Mouse (Mus musculus): ENCODE measurements around the gene Hsd3b5. TPM values are rescaled to one million over a fixed set of nuclear protein-coding genes. Genes with fewer than 3 reads are reported as not detected.
"Not testable (repeated sequence)": the region's sequence is repeated elsewhere in the genome, so short reads cannot be mapped to it uniquely, and the experiment has no call there.

Hsd3b5 gene
- polyA plus RNA-seq, 1 experiment from 2014 or later: not detected

DNA sequence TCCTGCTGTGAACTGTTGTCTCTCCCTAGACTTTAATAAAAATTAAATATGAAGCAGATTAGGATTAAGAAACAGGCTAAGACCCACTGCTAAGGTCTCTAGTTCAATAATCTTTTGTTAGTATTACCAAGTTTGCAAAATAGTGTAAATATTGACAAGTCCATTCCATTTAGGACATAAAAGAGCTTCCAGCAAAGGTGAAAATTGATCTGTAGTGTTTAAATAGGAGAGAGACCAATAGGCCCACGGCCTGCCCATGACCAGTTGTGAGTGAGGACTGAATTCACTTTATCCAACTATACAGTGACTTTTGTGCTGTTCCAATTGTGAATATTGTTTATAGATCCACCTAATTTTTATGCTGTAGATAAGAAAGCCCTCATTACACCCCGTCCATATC, 42.3 kb downstream of the Hsd3b5 start:
- 89% methylated on average over 2 of the region's 2 CpGs for WGBS
- Histone ChIP-seq H3K9me3 (ENCODE audit: control insufficient read depth, low read length) (no peaks in the 10 kb centered on the region), H3K4me2 (ENCODE audit: low read depth) (no peak overlapping the region), H3K36me3 (ENCODE audit: control insufficient read depth, insufficient read depth, low read length) (no peaks in the 10 kb centered on the region), H3K4me3 (ENCODE audit: low read depth, low read length) (no peak overlapping the region), H3K4me1 (ENCODE audit: control insufficient read depth, insufficient read depth, low read length) (no peaks in the 10 kb centered on the region), H3K27ac (ENCODE audit: low read depth, low read length) (no peak overlapping the region), H3K27me3 (ENCODE audit: control insufficient read depth, insufficient read depth, low read length) (no peaks in the 10 kb centered on the region), H3K9ac (ENCODE audit: low read length) (no peak overlapping the region)
- no peak for ATAC-seq (ENCODE audit: insufficient read depth, low FRiP score, low TSS enrichment)
- no peak for DNase-seq (ENCODE audit: low spot score)

- not testable (repeated sequence) for H3K4me1 ChIP-seq (ENCODE audit: control insufficient read depth, insufficient read depth, low read length); DNase-seq (ENCODE audit: low spot score); H3K36me3 ChIP-seq (ENCODE audit: control insufficient read depth, insufficient read depth, low read length); H3K27ac ChIP-seq (ENCODE audit: low read depth, low read length); H3K27me3 ChIP-seq (ENCODE audit: control insufficient read depth, insufficient read depth, low read length); H3K4me2 ChIP-seq (ENCODE audit: low read depth); ATAC-seq (ENCODE audit: insufficient read depth, low FRiP score, low TSS enrichment); H3K9me3 ChIP-seq (ENCODE audit: control insufficient read depth, low read length); H3K4me3 ChIP-seq (ENCODE audit: low read depth, low read length); H3K9ac ChIP-seq (ENCODE audit: low read length)
Measured at GRCm38 (mm10) chr3:98582622-98583021, 47.4 kb downstream of the Hsd3b5 start.

DNA sequence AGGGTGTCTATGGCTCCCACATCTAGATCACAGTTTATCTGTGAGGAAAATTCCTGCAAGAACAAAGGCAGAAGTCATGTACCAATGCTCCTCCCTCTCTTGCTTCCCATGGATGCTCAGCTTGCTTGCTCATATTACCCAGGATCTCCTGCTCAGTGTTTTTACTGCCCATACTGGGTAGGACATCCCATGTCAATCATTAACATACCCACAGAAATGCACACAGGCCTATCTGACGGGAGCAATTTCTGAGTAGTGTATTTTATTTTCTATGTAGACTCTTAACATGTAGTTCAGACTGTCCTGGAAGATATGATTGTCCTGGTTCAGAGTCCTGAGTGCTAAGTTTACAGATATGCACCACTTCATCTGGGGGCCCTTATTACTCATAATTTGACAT, 47.9 kb downstream of the Hsd3b5 start:
- not testable (repeated sequence) for H3K27ac ChIP-seq (ENCODE audit: low read depth, low read length)

GRCm38 (mm10) chr3:98581024-98581423, 49.0 kb downstream of the Hsd3b5 start:
- H3K4me3 ChIP-seq (ENCODE audit: low read depth, low read length); H3K27me3 ChIP-seq (ENCODE audit: control insufficient read depth, insufficient read depth, low read length); H3K9ac ChIP-seq (ENCODE audit: low read length); H3K9me3 ChIP-seq (ENCODE audit: control insufficient read depth, low read length); H3K27ac ChIP-seq (ENCODE audit: low read depth, low read length); ATAC-seq (ENCODE audit: insufficient read depth, low FRiP score, low TSS enrichment); H3K36me3 ChIP-seq (ENCODE audit: control insufficient read depth, insufficient read depth, low read length); H3K4me1 ChIP-seq (ENCODE audit: control insufficient read depth, insufficient read depth, low read length); H3K4me2 ChIP-seq (ENCODE audit: low read depth); DNase-seq (ENCODE audit: low spot score): not testable (repeated sequence)
- WGBS: no CpG with 5 or more reads among the region's 1 CpGs

More for the DNA sequence above, 47.9 kb downstream of the Hsd3b5 start:
- H3K9ac ChIP-seq (ENCODE audit: low read length); H3K27me3 ChIP-seq (ENCODE audit: control insufficient read depth, insufficient read depth, low read length); DNase-seq (ENCODE audit: low spot score); H3K4me2 ChIP-seq (ENCODE audit: low read depth); H3K4me3 ChIP-seq (ENCODE audit: low read depth, low read length); H3K9me3 ChIP-seq (ENCODE audit: control insufficient read depth, low read length); ATAC-seq (ENCODE audit: insufficient read depth, low FRiP score, low TSS enrichment); H3K4me1 ChIP-seq (ENCODE audit: control insufficient read depth, insufficient read depth, low read length); H3K36me3 ChIP-seq (ENCODE audit: control insufficient read depth, insufficient read depth, low read length): not testable (repeated sequence)
- no CpG with 5 or more reads among the region's 1 CpGs for WGBS

Other genes with a start within 250 kb of the Hsd3b5 start
- 11.7 TPM in 2 replicates for gene Zfp697, start 247.8 kb downstream of the Hsd3b5 start, polyA plus RNA-seq (2014; fragmentation: Nextera tagmentation; extraction: Ambion mirVana)
- not detected in 2 replicates for gene Gm4450, start 173.1 kb downstream of the Hsd3b5 start, polyA plus RNA-seq (2014; fragmentation: Nextera tagmentation; extraction: Ambion mirVana)
- gene Hsd3b4, start 119.7 kb downstream of the Hsd3b5 start, polyA plus RNA-seq (2014; fragmentation: Nextera tagmentation; extraction: Ambion mirVana): not detected in 2 replicates
- gene Gm10681, start 41.4 kb downstream of the Hsd3b5 start, polyA plus RNA-seq (2014; fragmentation: Nextera tagmentation; extraction: Ambion mirVana): not detected in 2 replicates
- gene Hsd3b2, start 94.3 kb upstream of the Hsd3b5 start, polyA plus RNA-seq (2014; fragmentation: Nextera tagmentation; extraction: Ambion mirVana): not detected in 2 replicates
- gene Hsd3b3, start 132.9 kb upstream of the Hsd3b5 start, polyA plus RNA-seq (2014; fragmentation: Nextera tagmentation; extraction: Ambion mirVana): not detected in 2 replicates
- 15.4 and 15.8 TPM in 2 replicates for gene Hsd3b6, start 184.2 kb upstream of the Hsd3b5 start, polyA plus RNA-seq (2014; fragmentation: Nextera tagmentation; extraction: Ambion mirVana)
- gene Hsd3b1, start 229.5 kb upstream of the Hsd3b5 start, polyA plus RNA-seq (2014; fragmentation: Nextera tagmentation; extraction: Ambion mirVana): 0.19 and 0.45 TPM in 2 replicates

Measured in neural tube, embryonic 11.5 days (tissue).